Mouse (Mus musculus): ENCODE data around the gene Ccdc9. TPM values are rescaled to one million over a fixed set of nuclear protein-coding genes. Genes with fewer than 3 reads are reported as not detected.

The Ccdc9 gene
- polyA plus RNA-seq, 1 experiment, result not detected

GRCm38 (mm10) chr7:16296766-16297390, 10.3 kb upstream of the Ccdc9 start:
- Histone ChIP-seq H3K4me1 (ENCODE audit: control insufficient read depth, insufficient read depth, low read length) (peaks cover 13% of the 10 kb centered on the region), H3K27ac (ENCODE audit: insufficient read depth, low read depth, low read length) (peak overlapping the region; percentile 92), H3K4me3 (ENCODE audit: insufficient read depth, low read depth, low read length) (peak overlapping the region; percentile 43)
- TF ChIP-seq CTCF (IDR thresholded peaks at IDR 0.05; ENCODE audit: insufficient read depth, low read depth, low read length) (no peak), POLR2A (IDR thresholded peaks at IDR 0.05; ENCODE audit: insufficient read depth, low read depth, low read length) (0 out of 2 replicates have a peak, but pooled peaks have one; percentile 31)
- WGBS, result under 1% methylated on average over 22 of the region's 22 CpGs

DNA sequence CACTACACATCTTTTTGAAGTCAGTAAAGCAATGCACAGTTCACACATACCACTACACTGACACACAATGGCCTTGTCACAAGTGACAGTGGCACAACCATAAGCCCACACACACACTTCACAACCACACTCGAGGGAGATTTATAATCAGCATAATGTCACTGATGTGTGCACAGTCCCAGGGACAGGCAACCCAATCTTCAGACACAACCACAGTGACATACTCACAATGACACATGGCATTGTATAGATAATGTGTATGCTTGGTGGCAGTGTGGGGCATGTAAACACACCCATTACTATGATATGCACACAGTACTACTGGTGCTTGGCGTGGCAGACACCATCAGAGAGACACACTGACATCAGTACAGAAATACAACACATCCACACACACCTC, 9.6 kb upstream of the Ccdc9 start:
- 34% methylated on average over 2 of the region's 2 CpGs for WGBS
- Histone ChIP-seq H3K4me1 (ENCODE audit: control insufficient read depth, insufficient read depth, low read length) (peaks cover 13% of the 10 kb centered on the region), H3K4me3 (ENCODE audit: insufficient read depth, low read depth, low read length) (no peak overlapping the region), H3K27ac (ENCODE audit: insufficient read depth, low read depth, low read length) (peak overlapping the region; percentile 66; the same call in 1 of the 2 replicates)
- no peak for TF ChIP-seq POLR2A (IDR thresholded peaks at IDR 0.05; ENCODE audit: insufficient read depth, low read depth, low read length)
- no peak for TF ChIP-seq CTCF (IDR thresholded peaks at IDR 0.05; ENCODE audit: insufficient read depth, low read depth, low read length)

DNA sequence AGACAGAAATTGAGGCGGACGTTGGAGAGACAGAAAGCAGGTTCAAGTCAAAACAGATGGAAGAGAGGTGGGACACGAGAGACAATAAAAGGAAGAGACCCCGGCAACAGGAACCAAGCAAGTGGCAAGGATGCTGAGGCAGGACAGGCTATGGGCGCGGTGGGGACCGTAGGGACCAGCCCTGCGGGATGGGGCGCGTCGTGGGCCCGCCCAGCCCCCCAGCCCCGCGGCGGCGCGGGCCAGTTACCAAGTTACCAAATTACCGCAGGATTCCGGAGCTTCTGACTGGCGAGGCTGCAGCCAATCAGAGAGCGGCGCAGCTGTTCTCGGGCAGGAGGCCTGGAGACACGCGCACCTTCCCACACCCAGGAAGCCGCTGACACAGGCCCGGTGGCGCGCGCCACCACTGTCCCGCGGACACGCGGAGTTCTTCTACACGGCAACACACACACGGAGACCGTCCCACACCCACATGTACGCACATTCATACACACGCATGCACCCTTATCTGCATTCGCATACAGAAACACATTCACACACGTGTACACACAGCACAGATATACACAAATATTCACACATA, 8.8 kb upstream of the Ccdc9 start:
- H3K4me1 ChIP-seq (ENCODE audit: control insufficient read depth, insufficient read depth, low read length), result peaks cover 13% of the 10 kb centered on the region
- TF ChIP-seq CTCF (IDR thresholded peaks at IDR 0.05; ENCODE audit: insufficient read depth, low read depth, low read length), result no peak; the same call in 1 of the 2 replicates
- peak; percentile 45 for TF ChIP-seq POLR2A (IDR thresholded peaks at IDR 0.05; ENCODE audit: insufficient read depth, low read depth, low read length)
- WGBS, result 1% methylated on average over 41 of the region's 41 CpGs

GRCm38 (mm10) chr7:16294837-16295236, 8.2 kb upstream of the Ccdc9 start:
- Histone ChIP-seq H3K4me3 (ENCODE audit: insufficient read depth, low read depth, low read length) (peak overlapping the region; percentile 62), H3K4me1 (ENCODE audit: control insufficient read depth, insufficient read depth, low read length) (peaks cover 13% of the 10 kb centered on the region), H3K27ac (ENCODE audit: insufficient read depth, low read depth, low read length) (peak overlapping the region; percentile 85)
- WGBS, result under 1% methylated on average over 23 of the region's 23 CpGs
- TF ChIP-seq CTCF (IDR thresholded peaks at IDR 0.05; ENCODE audit: insufficient read depth, low read depth, low read length), result peak; percentile 89
- TF ChIP-seq POLR2A (IDR thresholded peaks at IDR 0.05; ENCODE audit: insufficient read depth, low read depth, low read length), result peak; percentile 23; the same call in 1 of the 2 replicates

More for the DNA sequence above, 8.8 kb upstream of the Ccdc9 start:
- Histone ChIP-seq H3K27ac (ENCODE audit: insufficient read depth, low read depth, low read length) (peak overlapping the region; percentile 85), H3K4me3 (ENCODE audit: insufficient read depth, low read depth, low read length) (peak overlapping the region; percentile 62)

DNA sequence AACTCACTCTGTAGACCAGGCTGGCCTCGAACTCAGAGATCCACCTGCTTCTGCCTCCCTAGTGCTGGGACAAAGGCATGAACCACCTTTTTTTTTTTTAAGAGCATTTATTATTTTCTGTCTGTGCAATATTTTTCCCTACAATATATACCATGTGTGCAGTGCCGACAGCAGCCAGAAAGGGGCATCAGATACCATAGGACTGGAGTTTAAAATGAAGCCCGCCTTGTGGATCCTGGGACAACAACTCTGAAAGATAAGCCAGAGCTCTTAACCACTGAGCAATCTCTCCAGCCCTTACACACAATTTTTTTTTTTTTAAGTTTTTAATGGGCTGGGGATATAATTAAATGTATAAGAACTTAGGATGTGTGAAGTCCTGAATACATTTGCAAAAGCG, 7.8 kb upstream of the Ccdc9 start:
- Histone ChIP-seq H3K27ac (ENCODE audit: insufficient read depth, low read depth, low read length) (no peak overlapping the region), H3K4me1 (ENCODE audit: control insufficient read depth, insufficient read depth, low read length) (peaks cover 13% of the 10 kb centered on the region), H3K4me3 (ENCODE audit: insufficient read depth, low read depth, low read length) (no peak overlapping the region)
- TF ChIP-seq POLR2A (IDR thresholded peaks at IDR 0.05; ENCODE audit: insufficient read depth, low read depth, low read length) (no peak), CTCF (IDR thresholded peaks at IDR 0.05; ENCODE audit: insufficient read depth, low read depth, low read length) (no peak)
- 24% methylated on average over 4 of the region's 4 CpGs for WGBS

DNA sequence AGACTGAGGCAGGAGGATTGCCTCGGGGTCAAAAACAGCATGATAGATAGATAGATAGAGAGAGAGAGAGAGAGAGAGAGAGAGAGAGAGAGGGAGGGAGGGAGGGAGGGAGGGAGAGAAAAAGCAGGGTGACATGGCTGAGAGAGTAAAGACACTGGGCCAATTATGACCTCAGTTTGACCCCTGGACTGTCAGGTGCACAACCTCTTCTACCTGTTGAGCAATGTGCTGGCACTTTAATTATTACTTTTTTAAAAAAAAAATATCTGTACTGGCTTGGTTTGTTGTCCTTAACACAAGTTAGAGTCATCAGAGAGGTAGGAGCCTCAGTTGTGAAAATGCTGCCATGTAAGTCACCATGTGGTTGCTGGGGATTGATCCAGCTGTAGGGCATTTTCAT, 1.2 kb upstream of the Ccdc9 start:
- TF ChIP-seq CTCF (IDR thresholded peaks at IDR 0.05; ENCODE audit: insufficient read depth, low read depth, low read length) (no peak), POLR2A (IDR thresholded peaks at IDR 0.05; ENCODE audit: insufficient read depth, low read depth, low read length) (no peak)
- WGBS, result 90% methylated on average over 1 of the region's 1 CpGs

GRCm38 (mm10) chr7:16287016-16287415, 421 bp upstream of the Ccdc9 start:
- Histone ChIP-seq H3K4me1 (ENCODE audit: control insufficient read depth, insufficient read depth, low read length) (peaks cover 16% of the 10 kb centered on the region), H3K27ac (ENCODE audit: insufficient read depth, low read depth, low read length) (peak overlapping the region; percentile 82), H3K4me3 (ENCODE audit: insufficient read depth, low read depth, low read length) (peak overlapping the region; percentile 62; the same call in 1 of the 2 replicates)
- WGBS, result 66% methylated on average over 2 of the region's 2 CpGs
- TF ChIP-seq CTCF (IDR thresholded peaks at IDR 0.05; ENCODE audit: insufficient read depth, low read depth, low read length), result no peak
- TF ChIP-seq POLR2A (IDR thresholded peaks at IDR 0.05; ENCODE audit: insufficient read depth, low read depth, low read length), result no peak

More for the DNA sequence above, 1.2 kb upstream of the Ccdc9 start:
- Histone ChIP-seq H3K27ac (ENCODE audit: insufficient read depth, low read depth, low read length) (no peak overlapping the region), H3K4me3 (ENCODE audit: insufficient read depth, low read depth, low read length) (no peak overlapping the region), H3K4me1 (ENCODE audit: control insufficient read depth, insufficient read depth, low read length) (peaks cover 16% of the 10 kb centered on the region)

- H3K27ac ChIP-seq (ENCODE audit: insufficient read depth, low read depth, low read length), result no peak overlapping the region
These were observed 1.1 kb downstream of the Ccdc9 start for GRCm38 (mm10) chr7:16285450-16286025.

GRCm38 (mm10) chr7:16284904-16285303, 1.7 kb downstream of the Ccdc9 start:
- no peak overlapping the region for H3K27ac ChIP-seq (ENCODE audit: insufficient read depth, low read depth, low read length)
- 71% methylated on average over 9 of the region's 9 CpGs for WGBS
- H3K4me1 ChIP-seq (ENCODE audit: control insufficient read depth, insufficient read depth, low read length), result peaks cover 16% of the 10 kb centered on the region
- no peak for TF ChIP-seq POLR2A (IDR thresholded peaks at IDR 0.05; ENCODE audit: insufficient read depth, low read depth, low read length)
- no peak for TF ChIP-seq CTCF (IDR thresholded peaks at IDR 0.05; ENCODE audit: insufficient read depth, low read depth, low read length)
- H3K4me3 ChIP-seq (ENCODE audit: insufficient read depth, low read depth, low read length), result no peak overlapping the region

More at GRCm38 (mm10) chr7:16285450-16286025, 1.1 kb downstream of the Ccdc9 start:
- TF ChIP-seq CTCF (IDR thresholded peaks at IDR 0.05; ENCODE audit: insufficient read depth, low read depth, low read length) (no peak), POLR2A (IDR thresholded peaks at IDR 0.05; ENCODE audit: insufficient read depth, low read depth, low read length) (no peak)
- WGBS, result 3% methylated on average over 14 of the region's 14 CpGs
- H3K4me1 ChIP-seq (ENCODE audit: control insufficient read depth, insufficient read depth, low read length), result peaks cover 16% of the 10 kb centered on the region
- H3K4me3 ChIP-seq (ENCODE audit: insufficient read depth, low read depth, low read length), result peak overlapping the region; percentile 62
